Mouse (Mus musculus) embryo, embryonic 9.5 days (tissue): ENCODE results near the gene Rnf167.

Source experiments
- DNase-seq: peaks from one replicate; pipeline ENCODE4 v3.0.0-alpha.2; 2017; ENCODE audit errors: extremely low spot score

Gene Rnf167

GRCm38 (mm10) chr11:70654923-70655570 lies 8.0 kb downstream of the Rnf167 start:
- peak; percentile 85 for DNase-seq

DNA sequence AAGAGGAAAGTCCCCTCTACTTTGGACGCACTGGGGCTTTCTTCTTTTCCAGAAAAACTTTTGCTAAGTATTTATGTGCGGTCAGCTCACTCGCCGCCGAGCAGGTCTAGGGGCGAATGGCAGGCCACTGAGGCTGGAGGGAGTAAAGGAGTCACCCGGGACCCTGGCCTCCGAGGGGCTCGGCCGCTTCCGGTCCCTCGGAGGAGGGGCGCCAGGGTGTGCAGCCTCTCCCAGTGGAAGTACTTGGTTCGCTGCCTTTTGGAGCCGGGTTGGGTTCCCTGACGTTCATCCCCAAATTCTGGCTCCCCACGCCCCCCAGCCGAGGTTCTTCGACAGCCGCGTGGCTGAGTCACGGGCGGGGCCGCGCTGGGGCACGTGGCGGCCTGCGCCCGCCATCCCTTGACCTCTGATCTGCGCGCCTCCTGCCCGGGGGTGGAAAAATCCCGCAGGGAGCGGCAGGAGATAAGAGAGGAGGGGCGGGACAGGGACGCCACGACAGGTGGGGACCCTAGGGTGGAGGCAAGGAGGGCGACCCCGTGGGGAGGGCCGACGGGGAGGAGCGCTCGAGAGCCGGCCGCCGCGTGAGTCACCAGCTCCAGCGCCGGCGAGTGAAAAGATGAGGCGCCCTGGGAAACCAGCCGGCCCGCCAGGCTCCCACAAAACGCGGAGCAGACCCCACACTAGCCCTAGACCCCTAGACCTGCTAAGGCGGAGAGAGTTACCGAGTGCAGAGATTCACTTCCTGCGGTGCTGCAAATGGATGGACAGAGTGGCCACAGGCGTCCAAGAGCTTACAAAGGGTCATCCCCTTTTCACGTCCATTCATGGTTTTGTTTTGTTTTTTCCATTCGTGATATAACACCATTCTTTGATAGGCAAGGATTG lies 8.8 kb downstream of the Rnf167 start:
- peak; percentile 82 for DNase-seq

GRCm38 (mm10) chr11:70656456-70656927 lies 9.5 kb downstream of the Rnf167 start:
- DNase-seq, result peak; percentile 83

DNA sequence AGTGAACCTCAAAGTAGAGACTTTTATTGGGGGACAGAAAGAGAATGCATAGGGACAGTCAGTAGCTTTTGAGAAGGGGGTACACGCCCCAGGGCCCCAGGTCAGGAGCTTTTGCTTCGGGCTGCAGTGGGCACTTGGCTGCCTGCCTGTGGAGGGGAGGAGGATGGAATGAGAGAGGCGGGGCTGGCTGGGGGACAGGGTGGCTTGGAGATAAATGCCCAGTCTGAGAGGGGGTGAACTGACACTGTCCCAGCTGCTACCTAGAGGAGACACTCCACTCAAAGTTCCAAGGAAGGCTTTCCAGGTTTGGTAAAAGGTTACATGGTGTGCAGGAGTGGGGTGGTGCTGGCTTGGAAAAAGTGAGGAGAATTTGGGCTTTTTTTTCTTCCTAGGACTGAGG lies 9.9 kb downstream of the Rnf167 start, which contains the start of gene Eno3:
TSS of gene Eno3 (plus strand) at position 239 of the 400 bp plus-strand sequence.
- DNase-seq, result peak; percentile 81

DNA sequence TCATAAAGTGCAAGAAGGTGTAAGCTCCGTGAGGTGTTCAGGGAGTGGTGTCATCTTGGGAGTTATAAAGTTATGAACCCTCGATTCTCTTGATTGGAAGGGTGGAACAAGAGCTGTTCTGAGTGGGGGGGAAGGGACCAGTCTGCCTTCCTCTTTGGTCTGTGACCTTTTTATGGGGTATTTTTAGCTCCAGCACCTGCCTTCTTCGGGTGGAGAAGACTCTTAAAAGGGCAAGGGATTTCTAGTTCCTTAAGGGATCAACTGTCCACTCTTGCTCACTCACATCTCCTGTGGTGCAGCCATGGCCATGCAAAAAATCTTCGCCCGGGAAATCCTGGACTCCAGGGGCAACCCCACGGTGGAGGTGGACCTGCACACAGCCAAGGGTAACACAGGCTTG lies 10.5 kb downstream of the Rnf167 start:
- DNase-seq, result no peak

DNA sequence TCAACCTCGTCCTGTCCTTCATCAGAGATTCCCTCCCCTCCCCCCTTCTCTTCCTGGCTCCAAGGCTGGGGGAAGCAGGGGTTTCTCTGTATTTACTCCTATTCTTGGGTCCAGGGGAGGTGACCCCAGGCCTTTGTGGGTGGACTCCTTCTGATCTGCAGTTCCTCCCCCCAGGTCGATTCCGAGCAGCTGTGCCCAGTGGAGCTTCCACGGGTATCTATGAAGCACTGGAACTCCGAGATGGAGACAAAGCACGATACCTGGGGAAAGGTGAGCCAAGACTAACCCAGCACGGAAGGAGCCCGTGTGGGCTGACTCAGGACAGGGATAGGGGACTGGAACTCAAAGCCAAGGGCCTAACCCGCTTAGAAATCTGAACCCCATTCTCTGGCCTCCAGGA lies 11.0 kb downstream of the Rnf167 start:
- no peak for DNase-seq

DNA sequence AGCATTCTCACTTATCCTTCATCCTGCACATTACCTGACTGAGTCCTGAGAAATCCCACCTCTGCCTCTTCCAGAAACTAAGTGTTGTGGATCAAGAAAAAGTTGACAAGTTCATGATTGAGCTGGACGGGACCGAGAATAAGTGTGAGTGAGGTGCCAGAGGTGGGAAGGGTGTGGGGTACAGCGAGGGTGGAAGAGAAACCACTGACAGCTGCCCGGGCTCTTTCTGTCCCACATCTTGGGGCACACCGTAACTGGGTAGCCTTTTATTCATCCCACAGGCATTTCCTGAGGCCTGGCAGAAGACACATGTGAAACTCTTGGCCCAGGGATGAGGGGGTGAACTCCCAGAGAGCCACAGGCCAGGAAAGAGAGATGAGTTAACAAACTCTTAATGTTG lies 11.5 kb downstream of the Rnf167 start:
- DNase-seq, result no peak

DNA sequence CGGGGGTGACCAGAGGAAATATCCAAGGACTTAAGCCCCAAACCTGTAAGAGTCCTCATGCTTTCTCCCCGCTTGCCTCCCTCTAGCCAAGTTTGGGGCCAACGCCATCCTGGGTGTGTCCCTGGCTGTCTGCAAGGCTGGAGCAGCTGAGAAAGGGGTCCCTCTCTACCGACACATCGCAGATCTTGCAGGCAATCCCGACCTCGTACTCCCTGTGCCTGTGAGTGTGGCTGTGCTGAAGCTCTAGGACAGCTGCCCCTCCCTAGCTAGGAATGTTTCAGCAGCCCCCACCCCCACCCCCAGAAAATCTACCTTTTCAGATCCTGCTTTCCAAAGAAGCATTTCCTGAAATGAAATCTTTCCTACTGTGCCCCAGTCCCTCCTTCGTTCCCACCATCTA lies 11.9 kb downstream of the Rnf167 start:
- no peak for DNase-seq

DNA sequence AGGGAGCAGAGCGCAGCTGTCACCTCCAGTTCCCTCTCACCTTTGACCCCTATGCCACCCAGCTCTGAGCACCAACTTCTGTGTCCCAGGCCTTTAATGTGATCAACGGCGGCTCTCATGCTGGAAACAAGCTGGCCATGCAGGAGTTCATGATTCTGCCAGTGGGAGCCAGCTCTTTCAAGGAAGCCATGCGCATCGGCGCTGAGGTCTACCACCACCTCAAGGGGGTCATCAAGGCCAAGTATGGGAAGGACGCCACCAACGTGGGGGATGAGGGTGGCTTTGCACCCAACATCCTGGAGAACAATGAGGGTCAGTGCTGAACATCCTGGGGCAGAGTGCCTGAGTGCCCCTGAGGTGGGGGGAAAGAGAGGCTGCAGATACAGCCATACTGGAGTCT lies 13.5 kb downstream of the Rnf167 start:
- no peak for DNase-seq

DNA sequence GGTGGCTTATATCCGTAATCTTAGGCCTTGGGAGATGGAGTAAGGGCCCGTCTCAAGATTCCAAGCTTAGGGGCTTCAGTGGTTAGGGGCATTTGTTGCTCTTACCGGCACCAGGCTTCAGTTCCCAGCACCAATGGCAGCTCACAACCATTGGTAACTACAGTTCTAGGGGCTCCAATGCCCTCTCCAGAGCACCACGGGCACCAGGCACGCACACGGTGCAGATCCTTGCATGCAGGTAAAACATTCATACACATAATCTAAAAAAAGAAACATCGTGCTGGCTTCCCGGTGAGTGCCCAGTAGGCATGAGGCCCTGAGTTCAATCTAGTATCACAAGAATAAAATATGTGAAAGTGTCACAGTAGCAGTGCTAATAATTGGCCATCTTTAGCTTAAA lies 16.1 kb downstream of the Rnf167 start:
- no peak for DNase-seq

- no peak for DNase-seq
Measured at GRCm38 (mm10) chr11:70663957-70664356, 16.9 kb downstream of the Rnf167 start.

GRCm38 (mm10) chr11:70664741-70665140 lies 17.7 kb downstream of the Rnf167 start:
- no peak for DNase-seq

DNA sequence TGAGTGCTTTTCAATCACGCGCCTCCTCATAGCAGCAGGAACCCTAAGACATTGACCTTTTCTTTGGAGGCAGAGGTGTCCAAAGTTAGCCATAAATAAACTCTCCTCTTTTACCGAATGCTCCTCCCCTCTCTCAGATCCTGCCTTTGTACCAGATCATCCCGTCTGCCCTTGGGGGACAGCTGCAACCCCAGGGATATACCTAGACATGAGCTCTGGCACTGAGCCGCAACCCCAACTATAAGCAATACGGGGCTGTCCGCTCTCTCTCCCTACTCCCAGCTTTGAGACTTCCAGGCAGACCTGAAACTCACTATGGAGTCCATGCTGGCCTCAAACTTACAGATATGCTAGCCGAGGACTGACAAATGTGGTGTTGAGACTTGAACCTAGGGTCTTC lies 19.7 kb downstream of the Rnf167 start:
- DNase-seq, result no peak

GRCm38 (mm10) chr11:70667271-70668150 lies 20.5 kb downstream of the Rnf167 start:
- no peak for DNase-seq

DNA sequence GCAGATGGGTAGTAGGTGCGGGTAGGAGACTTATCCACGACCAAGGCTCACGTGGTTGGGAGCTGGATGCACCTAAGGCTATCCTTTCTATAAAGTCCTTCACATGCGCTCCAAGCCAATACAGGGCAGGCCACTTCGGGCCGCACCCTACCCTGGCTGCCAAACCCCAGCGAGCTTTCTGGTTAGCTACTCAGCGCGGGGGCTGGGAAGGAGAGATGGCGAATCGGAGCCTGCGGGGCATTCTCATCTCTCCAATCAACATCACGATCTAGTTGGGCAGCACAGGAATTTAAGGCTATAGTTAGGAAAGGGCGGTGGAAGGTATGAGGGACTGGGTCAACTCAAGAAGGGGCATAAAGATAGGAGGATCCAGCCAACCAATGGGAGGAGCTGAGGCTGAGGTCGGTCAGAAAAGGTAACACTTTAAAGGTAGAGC lies 21.3 kb downstream of the Rnf167 start:
- no peak for DNase-seq

DNA sequence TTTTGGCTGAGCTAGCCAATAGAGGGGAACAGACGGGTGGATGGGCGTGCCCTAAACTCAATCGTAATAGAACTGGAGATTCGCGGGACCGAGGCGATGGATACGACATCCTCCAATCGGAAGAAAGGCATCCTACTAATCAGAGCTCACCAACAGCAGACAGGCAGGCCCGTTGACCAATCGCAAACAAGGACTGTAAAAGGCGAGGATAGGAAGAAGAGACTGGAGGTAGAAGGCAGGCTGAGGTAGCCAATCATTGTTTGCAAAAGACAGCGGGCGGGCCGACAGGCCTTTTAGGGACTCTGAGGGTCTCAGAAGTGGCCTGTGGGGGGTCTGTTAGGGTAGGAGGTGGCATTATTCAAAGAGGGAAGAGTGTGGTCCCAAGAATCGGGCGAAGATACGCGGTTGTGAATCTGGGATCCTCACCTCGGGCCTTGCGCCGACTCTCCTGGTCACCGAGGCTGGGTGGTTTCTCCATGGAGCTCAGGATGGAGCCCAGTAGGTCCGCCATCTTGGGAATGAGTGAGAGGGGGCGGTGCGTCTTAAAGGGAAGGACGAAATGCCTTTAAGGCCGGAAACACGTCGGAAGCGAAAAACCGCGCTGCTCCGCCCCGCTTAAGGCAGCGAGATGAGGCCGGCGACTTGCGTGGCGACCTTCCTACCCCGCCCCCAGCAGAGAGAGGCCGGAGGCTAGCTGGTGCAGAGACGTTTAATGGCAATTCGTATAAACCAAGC lies 21.9 kb downstream of the Rnf167 start, which contains the start of gene Spag7:
TSS of gene Spag7 (minus strand) at position 646 of the 735 bp plus-strand sequence.
- DNase-seq, result peak; percentile 96

DNA sequence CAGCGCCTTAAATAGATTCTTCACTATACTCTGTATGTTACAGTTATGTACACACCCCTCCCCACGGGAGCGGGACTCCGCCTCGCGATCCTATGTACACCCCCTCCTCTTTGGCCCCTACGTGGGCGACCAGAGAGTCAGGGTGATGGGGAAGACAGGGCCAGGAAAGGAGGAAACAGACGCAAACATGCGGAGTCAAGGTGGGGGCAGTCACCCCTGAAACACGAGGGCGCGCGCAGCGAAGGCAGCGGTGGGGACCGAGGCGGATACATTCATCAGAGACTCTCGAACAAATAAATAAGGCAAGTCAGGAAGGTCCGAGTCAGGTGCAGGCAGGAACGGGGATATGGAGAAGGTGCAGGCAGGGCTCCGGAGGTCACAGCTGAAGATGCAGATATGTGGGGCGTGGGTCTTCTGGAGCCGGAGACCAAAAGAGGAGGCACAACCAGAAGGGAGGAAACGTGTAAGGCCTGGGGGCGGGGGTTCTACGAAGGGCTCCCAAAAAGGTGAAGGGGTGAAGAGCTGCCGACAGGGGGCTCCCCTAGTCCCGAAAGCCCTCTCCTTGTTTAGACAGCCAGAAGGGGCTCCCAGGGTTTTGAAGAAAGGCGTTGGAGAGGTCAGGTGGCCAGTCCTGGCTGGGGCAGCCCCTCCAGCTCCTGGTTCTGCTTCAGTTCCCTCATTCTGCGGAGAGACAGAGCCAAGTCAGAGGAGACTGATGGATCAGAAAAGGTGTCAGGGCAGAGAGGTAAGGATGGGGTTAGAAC lies 22.7 kb downstream of the Rnf167 start:
- DNase-seq, result peak; percentile 87

DNA sequence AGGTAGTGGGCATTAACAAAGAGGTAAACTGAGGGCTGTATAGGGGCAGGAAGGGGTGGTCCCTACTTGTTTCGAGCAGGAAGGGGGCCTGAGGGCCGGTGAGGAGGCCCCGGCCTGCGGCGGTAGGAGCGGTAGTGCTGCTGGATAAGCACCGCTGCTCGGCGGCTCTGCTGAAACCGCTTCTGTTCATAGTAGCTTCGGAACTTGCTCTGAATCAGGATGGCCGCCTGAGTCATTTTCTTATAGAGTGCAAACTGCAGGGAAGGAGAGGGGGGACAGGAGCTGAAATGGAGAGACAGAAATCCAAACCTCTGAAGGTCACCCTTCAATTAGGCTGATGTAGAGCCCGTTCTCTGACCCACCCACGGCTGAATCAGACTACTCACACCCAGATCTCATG lies 23.4 kb downstream of the Rnf167 start:
- no peak for DNase-seq

DNA sequence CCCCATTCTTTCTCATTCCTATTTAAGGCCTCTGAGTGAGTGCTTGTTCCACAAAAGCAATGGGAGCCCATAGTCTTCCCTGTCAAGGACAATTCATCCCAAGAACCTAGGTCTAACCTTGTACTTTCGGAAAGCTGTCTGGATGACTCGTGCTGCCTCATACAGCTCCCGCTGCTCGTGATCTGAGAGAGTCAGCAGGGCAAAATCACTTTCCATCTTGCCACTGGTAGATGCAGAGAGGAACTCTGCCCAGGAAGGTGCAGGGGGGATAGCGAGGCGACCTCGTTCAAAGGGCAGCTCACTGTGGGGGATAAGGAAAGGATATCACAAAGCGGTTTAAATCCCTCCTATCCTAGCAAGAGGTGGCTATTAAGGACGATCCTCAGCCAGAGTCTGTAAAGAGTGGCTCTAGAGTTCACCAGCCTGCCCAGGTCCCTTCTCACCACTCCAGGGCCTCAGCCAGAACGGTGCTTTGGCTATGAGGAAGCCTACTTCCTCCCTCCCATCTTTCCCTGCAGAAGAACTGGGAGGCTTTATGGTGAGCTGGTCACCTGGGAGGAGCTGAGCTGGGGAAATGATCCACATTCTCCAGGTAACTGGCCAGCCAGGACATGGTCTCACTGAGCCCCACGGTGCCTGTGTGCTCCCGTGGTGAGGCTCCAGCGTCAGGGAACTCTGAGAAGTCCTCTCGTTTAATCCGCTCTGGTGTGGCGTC lies 24.5 kb downstream of the Rnf167 start:
- DNase-seq, result no peak

- no peak for DNase-seq
Measured at GRCm38 (mm10) chr11:70674014-70674413, 27.0 kb downstream of the Rnf167 start.
